Mouse (Mus musculus): ENCODE measurements around the gene 3110009E18Rik. TPM values are rescaled to one million over a fixed set of nuclear protein-coding genes. Genes with fewer than 3 reads are reported as not detected.

Gene 3110009E18Rik
- polyA plus RNA-seq, 1 experiment, result 5.5 TPM

GRCm38 (mm10) chr1:120138923-120139540, 18.0 kb downstream of the 3110009E18Rik start:
- Histone ChIP-seq H3K27ac (ENCODE audit: control insufficient read depth, insufficient read depth, low read length) (no peak overlapping the region), H3K4me3 (ENCODE audit: control insufficient read depth, insufficient read depth, low read length) (no peak overlapping the region), H3K27me3 (ENCODE audit: control insufficient read depth, insufficient read depth, low read length) (no peaks in the 10 kb centered on the region), H3K36me3 (ENCODE audit: control insufficient read depth, insufficient read depth, low read length) (no peaks in the 10 kb centered on the region), H3K4me1 (replicated peaks; ENCODE audit: control insufficient read depth, insufficient read depth, low read length) (no peaks in the 10 kb centered on the region)
- TF ChIP-seq CTCF (IDR thresholded peaks at IDR 0.05; ENCODE audit: borderline replicate concordance, control insufficient read depth, extremely low read depth, insufficient read depth, low read length, poor library complexity) (no peak), POLR2A (IDR thresholded peaks at IDR 0.05; ENCODE audit: control insufficient read depth, extremely low read depth, insufficient read depth, low read length, poor library complexity) (no peak)
- WGBS, result 86% methylated on average over 7 of the region's 7 CpGs
- DNase-seq, result no peak

- no peaks in the 10 kb centered on the region for H3K4me1 ChIP-seq (replicated peaks; ENCODE audit: control insufficient read depth, insufficient read depth, low read length)
- DNase-seq, result no peak
- H3K36me3 ChIP-seq (ENCODE audit: control insufficient read depth, insufficient read depth, low read length), result no peaks in the 10 kb centered on the region
- no peaks in the 10 kb centered on the region for H3K27me3 ChIP-seq (ENCODE audit: control insufficient read depth, insufficient read depth, low read length)
- WGBS, result 95% methylated on average over 9 of the region's 9 CpGs
- no peak overlapping the region for H3K4me3 ChIP-seq (ENCODE audit: control insufficient read depth, insufficient read depth, low read length)
- H3K27ac ChIP-seq (ENCODE audit: control insufficient read depth, insufficient read depth, low read length), result no peak overlapping the region
- TF ChIP-seq POLR2A (IDR thresholded peaks at IDR 0.05; ENCODE audit: control insufficient read depth, extremely low read depth, insufficient read depth, low read length, poor library complexity) (no peak), CTCF (IDR thresholded peaks at IDR 0.05; ENCODE audit: borderline replicate concordance, control insufficient read depth, extremely low read depth, insufficient read depth, low read length, poor library complexity) (no peak)
These were observed 19.2 kb downstream of the 3110009E18Rik start for GRCm38 (mm10) chr1:120140144-120140693.

- Histone ChIP-seq H3K27ac (ENCODE audit: control insufficient read depth, insufficient read depth, low read length) (no peak overlapping the region), H3K36me3 (ENCODE audit: control insufficient read depth, insufficient read depth, low read length) (no peaks in the 10 kb centered on the region), H3K4me3 (ENCODE audit: control insufficient read depth, insufficient read depth, low read length) (no peak overlapping the region), H3K4me1 (replicated peaks; ENCODE audit: control insufficient read depth, insufficient read depth, low read length) (no peaks in the 10 kb centered on the region), H3K27me3 (ENCODE audit: control insufficient read depth, insufficient read depth, low read length) (no peaks in the 10 kb centered on the region)
- no peak for DNase-seq
- TF ChIP-seq POLR2A (IDR thresholded peaks at IDR 0.05; ENCODE audit: control insufficient read depth, extremely low read depth, insufficient read depth, low read length, poor library complexity), result no peak
- no peak for TF ChIP-seq CTCF (IDR thresholded peaks at IDR 0.05; ENCODE audit: borderline replicate concordance, control insufficient read depth, extremely low read depth, insufficient read depth, low read length, poor library complexity)
- WGBS, result 82% methylated on average over 5 of the region's 5 CpGs
These were observed 21.6 kb downstream of the 3110009E18Rik start for GRCm38 (mm10) chr1:120142551-120142950.

GRCm38 (mm10) chr1:120145527-120146216, 24.7 kb downstream of the 3110009E18Rik start:
- Histone ChIP-seq H3K27me3 (ENCODE audit: control insufficient read depth, insufficient read depth, low read length) (no peaks in the 10 kb centered on the region), H3K27ac (ENCODE audit: control insufficient read depth, insufficient read depth, low read length) (no peak overlapping the region), H3K4me3 (ENCODE audit: control insufficient read depth, insufficient read depth, low read length) (no peak overlapping the region), H3K36me3 (ENCODE audit: control insufficient read depth, insufficient read depth, low read length) (no peaks in the 10 kb centered on the region), H3K4me1 (replicated peaks; ENCODE audit: control insufficient read depth, insufficient read depth, low read length) (no peaks in the 10 kb centered on the region)
- TF ChIP-seq CTCF (IDR thresholded peaks at IDR 0.05; ENCODE audit: borderline replicate concordance, control insufficient read depth, extremely low read depth, insufficient read depth, low read length, poor library complexity) (no peak), POLR2A (IDR thresholded peaks at IDR 0.05; ENCODE audit: control insufficient read depth, extremely low read depth, insufficient read depth, low read length, poor library complexity) (no peak)
- WGBS, result 97% methylated on average over 8 of the region's 8 CpGs
- no peak for DNase-seq

GRCm38 (mm10) chr1:120146994-120147393, 26.0 kb downstream of the 3110009E18Rik start:
- no peak for DNase-seq
- Histone ChIP-seq H3K4me1 (replicated peaks; ENCODE audit: control insufficient read depth, insufficient read depth, low read length) (no peaks in the 10 kb centered on the region), H3K27ac (ENCODE audit: control insufficient read depth, insufficient read depth, low read length) (no peak overlapping the region), H3K27me3 (ENCODE audit: control insufficient read depth, insufficient read depth, low read length) (no peaks in the 10 kb centered on the region), H3K36me3 (ENCODE audit: control insufficient read depth, insufficient read depth, low read length) (no peaks in the 10 kb centered on the region), H3K4me3 (ENCODE audit: control insufficient read depth, insufficient read depth, low read length) (no peak overlapping the region)
- no peak for TF ChIP-seq POLR2A (IDR thresholded peaks at IDR 0.05; ENCODE audit: control insufficient read depth, extremely low read depth, insufficient read depth, low read length, poor library complexity)
- no peak for TF ChIP-seq CTCF (IDR thresholded peaks at IDR 0.05; ENCODE audit: borderline replicate concordance, control insufficient read depth, extremely low read depth, insufficient read depth, low read length, poor library complexity)

GRCm38 (mm10) chr1:120154232-120154631, 33.2 kb downstream of the 3110009E18Rik start:
- peak; percentile 19 for DNase-seq
- H3K4me1 ChIP-seq (replicated peaks; ENCODE audit: control insufficient read depth, insufficient read depth, low read length), result no peaks in the 10 kb centered on the region
- H3K27ac ChIP-seq (ENCODE audit: control insufficient read depth, insufficient read depth, low read length), result no peak overlapping the region
- no peaks in the 10 kb centered on the region for H3K36me3 ChIP-seq (ENCODE audit: control insufficient read depth, insufficient read depth, low read length)
- no peak overlapping the region for H3K4me3 ChIP-seq (ENCODE audit: control insufficient read depth, insufficient read depth, low read length)
- TF ChIP-seq POLR2A (IDR thresholded peaks at IDR 0.05; ENCODE audit: control insufficient read depth, extremely low read depth, insufficient read depth, low read length, poor library complexity) (no peak), CTCF (IDR thresholded peaks at IDR 0.05; ENCODE audit: borderline replicate concordance, control insufficient read depth, extremely low read depth, insufficient read depth, low read length, poor library complexity) (no peak)
- H3K27me3 ChIP-seq (ENCODE audit: control insufficient read depth, insufficient read depth, low read length), result no peaks in the 10 kb centered on the region
